9 mouse cellular contexts compared by ENCODE assay signal in the genomic region with DNA sequence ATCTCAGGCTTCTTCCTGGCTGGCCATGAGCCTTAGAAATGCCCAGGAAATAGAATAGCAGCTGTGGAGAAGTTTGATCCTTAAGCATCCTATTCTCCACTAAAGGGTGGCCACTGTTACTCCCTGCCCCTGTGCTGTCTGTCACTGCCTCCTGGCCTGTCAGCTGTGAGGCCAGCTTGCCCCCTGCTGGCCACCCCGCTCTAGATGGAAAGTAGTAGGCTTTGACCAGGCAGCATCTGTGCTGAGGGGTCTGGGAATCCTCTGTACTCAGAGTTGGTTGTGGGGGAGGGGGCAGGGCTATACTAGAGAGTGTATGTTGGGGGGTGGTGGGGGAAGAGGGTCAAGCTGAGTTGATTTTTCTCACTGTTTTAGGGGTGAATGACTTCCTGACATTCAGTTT.
DNase-seq lines count a peak whose midpoint lies in the region; ATAC-seq and TF ChIP-seq lines count a peak whose summit lies in the region.
"Had no signal": no experiment of that assay in that cellular context is flagged by ENCODE, and none has a peak within 500 bp of the region (broad histone marks: within the 10 kb centered on the region; RNA-seq: fewer than 3 reads in every experiment).

No protein-coding gene starts in this region.

- H3K27ac ChIP-seq in bone marrow macrophage, adult 2 months (ENCODE audit: insufficient read depth, low read depth, low read length), result no peak overlapping the region
- H3K27ac ChIP-seq in forebrain, embryonic 15.5 days (replicated peaks), result no peak overlapping the region
- H3K27ac ChIP-seq: embryonic facial prominence, embryonic 13.5 days had no signal

- H3K4me2 ChIP-seq in forebrain, embryonic 15.5 days (replicated peaks), result no peak overlapping the region
- H3K4me2 ChIP-seq: embryonic facial prominence, embryonic 13.5 days had no signal

- DNase-seq in ES-CJ7 (ENCODE audit: low read depth, low spot score), result peak; percentile 2
- DNase-seq in heart, postnatal 14 days, result peak; percentile 65 to 81
- peak; percentile 78 to 82 for DNase-seq in kidney, postnatal 4 days
- DNase-seq in lung, adult 2 months, result peak; percentile 7
- peak; percentile 21 for DNase-seq in ovary, postnatal 14 days (ENCODE audit: low spot score)
- DNase-seq in urinary bladder, postnatal 4 days (ENCODE audit: low spot score in 2 of 2), result peak; percentile 30 to 63

- TF ChIP-seq POLR2A in bone marrow macrophage, adult 2 months (IDR thresholded peaks at IDR 0.05; ENCODE audit: borderline replicate concordance, low read depth, low read length), result no peak
- TF ChIP-seq POLR2A in lung, adult 2 months (IDR thresholded peaks at IDR 0.05; ENCODE audit: borderline replicate concordance, extremely low read depth, low read depth, low read length), result no peak

- 8% methylated on average over 1 of the region's 1 CpGs for WGBS in forebrain, embryonic 15.5 days
- WGBS in lung, adult 2 months, result 3% methylated on average over 1 of the region's 1 CpGs

- H3K27me3 ChIP-seq in forebrain, embryonic 15.5 days, result no peaks in the 10 kb centered on the region

- no peak overlapping the region for H3K9ac ChIP-seq in forebrain, embryonic 15.5 days (replicated peaks)
- H3K9ac ChIP-seq: embryonic facial prominence, embryonic 13.5 days had no signal

- intact Hi-C loops in heart, postnatal 14 days (cut with DNase I), result loop anchor here (2.0 to 10.0 kb wide), 4 partner anchors 193 to 890 kb away; no protein-coding TSS in a partner anchor

- TF ChIP-seq CTCF in bone marrow macrophage, adult 2 months (IDR thresholded peaks at IDR 0.05; ENCODE audit: low read depth, low read length), result 0 out of 2 replicates have a peak, but pooled peaks have one; percentile 11
- peak; percentile 58 for TF ChIP-seq CTCF in lung, adult 2 months (IDR thresholded peaks at IDR 0.05; ENCODE audit: insufficient read depth, low read length)

- no peaks in the 10 kb centered on the region for H3K9me3 ChIP-seq in forebrain, embryonic 15.5 days
- H3K9me3 ChIP-seq: embryonic facial prominence, embryonic 13.5 days had no signal

- no peaks in the 10 kb centered on the region for H3K36me3 ChIP-seq in forebrain, embryonic 15.5 days
- H3K36me3 ChIP-seq: embryonic facial prominence, embryonic 13.5 days had no signal

- ATAC-seq in forebrain, embryonic 15.5 days (replicated peaks), result peak; percentile 71; the same call in 1 of the 2 replicates

- no peaks in the 10 kb centered on the region for H3K4me1 ChIP-seq in bone marrow macrophage, adult 2 months (ENCODE audit: control insufficient read depth, insufficient read depth, low read length)
- H3K4me1 ChIP-seq in forebrain, embryonic 15.5 days, result 0 out of 2 replicates have a peak, but pooled peaks cover 8% of the 10 kb centered on the region
- H3K4me1 ChIP-seq in lung, adult 2 months (ENCODE audit: control insufficient read depth, insufficient read depth, low read length), result no peaks in the 10 kb centered on the region
- H3K4me1 ChIP-seq: embryonic facial prominence, embryonic 13.5 days had no signal

- no peak overlapping the region for H3K4me3 ChIP-seq in bone marrow macrophage, adult 2 months (ENCODE audit: insufficient read depth, low read length)
- no peak overlapping the region for H3K4me3 ChIP-seq in forebrain, embryonic 15.5 days
- no peak overlapping the region for H3K4me3 ChIP-seq in lung, adult 2 months (replicated peaks; ENCODE audit: extremely low read depth, low read depth, low read length)
- H3K4me3 ChIP-seq: embryonic facial prominence, embryonic 13.5 days had no signal

Comparison
In these comparisons a context has a peak if more than half of its experiments do, and no peak if none do; other contexts are left out.
1. DNase-seq: peak in every context shown above with its lines; median percentile 80 in kidney, postnatal 4 days; 73 in heart, postnatal 14 days; 46 in urinary bladder, postnatal 4 days; 21 in ovary, postnatal 14 days; 7 in lung, adult 2 months; 2 in ES-CJ7.